Mouse (Mus musculus): ENCODE data around the gene Cep131.

- TF ChIP-seq CTCF (IDR thresholded peaks at IDR 0.05; ENCODE audit: low read depth, low read length) = no peak
- TF ChIP-seq POLR2A (IDR thresholded peaks at IDR 0.05; ENCODE audit: borderline replicate concordance, low read depth, low read length) = no peak
Observed at GRCm38 (mm10) chr11:120022216-120022615, 64.4 kb downstream of the Cep131 start.

Measured in bone marrow macrophage, adult 2 months (primary cell).